Mouse (Mus musculus): Measurements from ENCODE around the gene Nde1. TPM values are rescaled to one million over a fixed set of nuclear protein-coding genes. Genes with fewer than 3 reads are reported as not detected.
A peak's percentile ranks its signal among the peaks of the same experiment; 100 is the strongest.

Nde1 gene
- polyA plus RNA-seq (2015; fragmentation: Nextera tagmentation; extraction: Ambion mirVana) = 66.0 and 69.8 TPM in 2 replicates

DNA sequence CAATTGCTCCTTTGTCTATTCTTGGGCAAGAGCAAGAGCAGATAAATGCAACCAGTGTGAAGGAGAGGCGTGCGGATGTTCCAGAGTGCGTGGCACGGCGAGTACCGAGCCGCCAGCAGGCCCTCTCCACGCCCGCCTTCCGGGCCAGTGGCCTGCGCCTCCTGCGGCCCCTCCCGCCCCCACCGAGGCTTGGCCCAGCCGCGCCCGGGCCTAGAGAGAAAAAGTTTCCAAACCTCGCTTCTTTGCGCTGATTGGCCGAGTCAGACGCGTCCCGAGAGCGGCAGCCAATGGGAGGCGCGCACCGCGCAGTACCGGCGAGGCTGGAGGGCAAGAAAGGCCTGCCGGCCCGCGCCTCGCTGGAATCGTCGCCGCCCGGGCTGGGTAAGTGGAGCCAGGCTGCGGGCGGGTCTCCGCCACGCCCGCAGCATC lies at the start of gene Nde1, which contains the start of gene Marf1:
TSS of gene Nde1 (plus strand) at position 288 of the 429 bp plus-strand sequence.
TSS of gene Marf1 (minus strand) at position 364 of the 429 bp plus-strand sequence.
- WGBS = 0% methylated on average over 29 of the region's 43 CpGs
- H3K4me1 ChIP-seq = peaks cover 38% of the 10 kb centered on the region
- peak within 1 kb of the TSS; percentile 80 for H3K4me2 ChIP-seq
- H3K36me3 ChIP-seq = peaks cover 11% of the 10 kb centered on the region
- H3K9me3 ChIP-seq = no peaks in the 10 kb centered on the region
- peak; percentile 83 for ATAC-seq (ENCODE audit: extremely low read depth, insufficient number of reproducible peaks, low FRiP score, low TSS enrichment)
- H3K27me3 ChIP-seq (replicated peaks) = no peaks in the 10 kb centered on the region
- peak within 1 kb of the TSS; percentile 85 for H3K4me3 ChIP-seq
- H3K27ac ChIP-seq (replicated peaks) = peak within 1 kb of the TSS; percentile 86
- H3K9ac ChIP-seq = peak within 1 kb of the TSS; percentile 96

- Histone ChIP-seq H3K4me2 (no peak overlapping the region), H3K27me3 (replicated peaks) (no peaks in the 10 kb centered on the region), H3K4me1 (0 out of 2 replicates have a peak, but pooled peaks cover 8% of the 10 kb centered on the region), H3K9ac (no peak overlapping the region), H3K9me3 (no peaks in the 10 kb centered on the region), H3K27ac (replicated peaks) (no peak overlapping the region), H3K4me3 (no peak overlapping the region), H3K36me3 (peaks cover 84% of the 10 kb centered on the region)
- WGBS = 50% methylated on average over 2 of the region's 2 CpGs
- ATAC-seq (ENCODE audit: extremely low read depth, insufficient number of reproducible peaks, low FRiP score, low TSS enrichment) = no peak
These were observed 45.8 kb upstream of the Nde1 start for GRCm38 (mm10) chr16:14117299-14117698.

GRCm38 (mm10) chr16:14120941-14121340 lies 42.1 kb upstream of the Nde1 start:
- Histone ChIP-seq H3K36me3 (peaks cover 89% of the 10 kb centered on the region), H3K9ac (no peak overlapping the region), H3K4me3 (no peak overlapping the region), H3K4me1 (0 out of 2 replicates have a peak, but pooled peaks cover 8% of the 10 kb centered on the region), H3K4me2 (no peak overlapping the region), H3K27me3 (replicated peaks) (no peaks in the 10 kb centered on the region), H3K27ac (replicated peaks) (no peak overlapping the region), H3K9me3 (no peaks in the 10 kb centered on the region)
- ATAC-seq (ENCODE audit: extremely low read depth, insufficient number of reproducible peaks, low FRiP score, low TSS enrichment) = no peak
- WGBS = 89% methylated on average over 5 of the region's 5 CpGs

- WGBS = 93% methylated on average over 7 of the region's 7 CpGs
- Histone ChIP-seq H3K4me2 (no peak overlapping the region), H3K4me3 (no peak overlapping the region), H3K27ac (replicated peaks) (no peak overlapping the region), H3K27me3 (replicated peaks) (no peaks in the 10 kb centered on the region), H3K36me3 (peaks cover 89% of the 10 kb centered on the region), H3K9ac (no peak overlapping the region), H3K4me1 (0 out of 2 replicates have a peak, but pooled peaks cover 8% of the 10 kb centered on the region), H3K9me3 (no peaks in the 10 kb centered on the region)
- no peak for ATAC-seq (ENCODE audit: extremely low read depth, insufficient number of reproducible peaks, low FRiP score, low TSS enrichment)
These were observed 41.5 kb upstream of the Nde1 start for GRCm38 (mm10) chr16:14121563-14121962.

GRCm38 (mm10) chr16:14122586-14122985 lies 40.5 kb upstream of the Nde1 start:
- Histone ChIP-seq H3K9me3 (no peaks in the 10 kb centered on the region), H3K4me3 (no peak overlapping the region), H3K4me1 (0 out of 2 replicates have a peak, but pooled peaks cover 6% of the 10 kb centered on the region), H3K4me2 (no peak overlapping the region), H3K27me3 (replicated peaks) (no peaks in the 10 kb centered on the region), H3K27ac (replicated peaks) (no peak overlapping the region), H3K36me3 (peaks cover 90% of the 10 kb centered on the region), H3K9ac (no peak overlapping the region)
- ATAC-seq (ENCODE audit: extremely low read depth, insufficient number of reproducible peaks, low FRiP score, low TSS enrichment) = no peak

GRCm38 (mm10) chr16:14123901-14124300 lies 39.2 kb upstream of the Nde1 start:
- WGBS = 85% methylated on average over 2 of the region's 2 CpGs
- Histone ChIP-seq H3K27me3 (replicated peaks) (no peaks in the 10 kb centered on the region), H3K9me3 (no peaks in the 10 kb centered on the region), H3K36me3 (peaks cover 96% of the 10 kb centered on the region), H3K4me1 (no peaks in the 10 kb centered on the region), H3K9ac (no peak overlapping the region), H3K4me3 (no peak overlapping the region), H3K27ac (replicated peaks) (no peak overlapping the region), H3K4me2 (no peak overlapping the region)
- no peak for ATAC-seq (ENCODE audit: extremely low read depth, insufficient number of reproducible peaks, low FRiP score, low TSS enrichment)

DNA sequence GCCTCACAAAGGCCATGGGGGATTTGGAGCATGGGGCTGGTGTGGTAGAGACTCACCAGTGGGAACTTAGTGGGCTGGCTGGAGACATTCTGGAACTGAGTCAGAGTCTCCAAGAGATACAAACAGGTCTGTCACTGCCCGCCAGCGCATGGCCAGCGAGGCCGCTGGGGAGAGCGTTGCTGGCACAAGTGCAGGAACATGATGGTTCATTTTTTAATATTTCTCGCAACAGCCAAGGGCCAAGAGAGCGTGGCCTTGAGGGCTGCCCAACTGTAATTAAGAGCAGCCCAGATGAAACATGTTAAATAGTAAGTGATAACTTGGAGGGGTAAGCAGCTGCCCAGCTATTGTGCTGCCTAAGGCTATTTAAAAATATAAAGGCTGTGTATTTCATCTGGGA lies 38.4 kb upstream of the Nde1 start:
- no peak overlapping the region for H3K4me3 ChIP-seq
- H3K27me3 ChIP-seq (replicated peaks) = no peaks in the 10 kb centered on the region
- no peak for ATAC-seq (ENCODE audit: extremely low read depth, insufficient number of reproducible peaks, low FRiP score, low TSS enrichment)
- no peaks in the 10 kb centered on the region for H3K4me1 ChIP-seq
- no peak overlapping the region for H3K27ac ChIP-seq (replicated peaks)
- H3K9me3 ChIP-seq = no peaks in the 10 kb centered on the region
- whole genome bisulfite sequencing = 96% methylated on average over 7 of the region's 7 CpGs
- no peak overlapping the region for H3K4me2 ChIP-seq
- no peak overlapping the region for H3K9ac ChIP-seq
- peaks cover 99% of the 10 kb centered on the region for H3K36me3 ChIP-seq

DNA sequence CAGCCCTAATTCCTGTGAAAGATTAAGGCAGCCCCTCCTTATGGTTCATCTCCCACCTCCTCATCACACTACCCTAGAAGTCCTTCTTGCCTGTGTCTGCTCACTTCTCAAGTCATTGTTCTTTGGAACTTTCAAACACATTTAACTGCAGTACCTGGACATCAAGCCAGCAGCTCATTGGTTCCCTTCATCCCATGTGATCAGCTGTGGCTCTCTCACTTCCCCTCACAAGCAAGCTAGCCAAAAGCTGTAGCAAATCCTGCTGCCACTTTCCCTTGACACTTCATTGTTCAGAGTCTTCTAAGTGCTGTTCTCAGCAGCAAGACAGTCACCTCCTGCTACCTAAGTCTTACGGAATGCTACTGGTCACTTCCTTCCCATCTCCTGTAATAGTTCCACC lies 37.8 kb upstream of the Nde1 start:
- Histone ChIP-seq H3K36me3 (peaks cover 100% of the 10 kb centered on the region), H3K4me2 (no peak overlapping the region), H3K27me3 (replicated peaks) (no peaks in the 10 kb centered on the region), H3K4me3 (no peak overlapping the region), H3K9ac (no peak overlapping the region), H3K9me3 (no peaks in the 10 kb centered on the region), H3K4me1 (no peaks in the 10 kb centered on the region), H3K27ac (replicated peaks) (no peak overlapping the region)
- ATAC-seq (ENCODE audit: extremely low read depth, insufficient number of reproducible peaks, low FRiP score, low TSS enrichment) = no peak
- WGBS = 87% methylated on average over 1 of the region's 1 CpGs

- H3K9ac ChIP-seq = no peak overlapping the region
- no peak overlapping the region for H3K27ac ChIP-seq (replicated peaks)
- H3K9me3 ChIP-seq = no peaks in the 10 kb centered on the region
- ATAC-seq (ENCODE audit: extremely low read depth, insufficient number of reproducible peaks, low FRiP score, low TSS enrichment) = no peak
- H3K4me3 ChIP-seq = no peak overlapping the region
- no peak overlapping the region for H3K4me2 ChIP-seq
- H3K36me3 ChIP-seq = peaks cover 100% of the 10 kb centered on the region
- H3K27me3 ChIP-seq (replicated peaks) = no peaks in the 10 kb centered on the region
- H3K4me1 ChIP-seq = no peaks in the 10 kb centered on the region
These were observed 34.1 kb upstream of the Nde1 start for GRCm38 (mm10) chr16:14128977-14129376.

- Histone ChIP-seq H3K9ac (no peak overlapping the region), H3K27me3 (replicated peaks) (no peaks in the 10 kb centered on the region), H3K36me3 (peaks cover 100% of the 10 kb centered on the region), H3K4me1 (no peaks in the 10 kb centered on the region), H3K27ac (replicated peaks) (no peak overlapping the region), H3K9me3 (no peaks in the 10 kb centered on the region), H3K4me2 (no peak overlapping the region), H3K4me3 (no peak overlapping the region)
- 91% methylated on average over 7 of the region's 7 CpGs for WGBS
- ATAC-seq (ENCODE audit: extremely low read depth, insufficient number of reproducible peaks, low FRiP score, low TSS enrichment) = no peak
These were observed 32.3 kb upstream of the Nde1 start for GRCm38 (mm10) chr16:14130796-14131195.

DNA sequence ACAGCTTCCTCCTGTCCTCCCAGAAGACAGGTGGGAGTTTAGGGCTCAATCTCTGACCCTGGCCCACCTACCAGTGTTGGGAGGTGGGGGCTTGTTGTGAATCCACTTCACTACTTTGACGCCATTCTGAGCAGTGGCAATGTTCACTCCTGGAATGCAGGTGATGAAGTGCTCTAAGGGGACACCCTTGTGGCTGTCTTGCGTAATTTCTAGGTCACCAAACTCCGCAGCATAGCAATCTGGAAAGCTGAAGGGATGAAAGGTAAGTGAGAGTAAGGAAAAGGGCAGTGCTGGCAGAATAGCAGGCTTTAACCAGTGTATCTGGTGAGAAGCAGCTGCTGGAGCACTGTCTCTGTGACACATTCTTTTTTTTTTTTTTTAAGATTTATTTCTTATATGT lies 31.7 kb upstream of the Nde1 start:
- Histone ChIP-seq H3K9me3 (no peaks in the 10 kb centered on the region), H3K36me3 (peaks cover 100% of the 10 kb centered on the region), H3K9ac (no peak overlapping the region), H3K4me1 (no peaks in the 10 kb centered on the region), H3K4me3 (no peak overlapping the region), H3K27me3 (replicated peaks) (no peaks in the 10 kb centered on the region), H3K27ac (replicated peaks) (no peak overlapping the region), H3K4me2 (no peak overlapping the region)
- 75% methylated on average over 3 of the region's 3 CpGs for WGBS
- ATAC-seq (ENCODE audit: extremely low read depth, insufficient number of reproducible peaks, low FRiP score, low TSS enrichment) = no peak

DNA sequence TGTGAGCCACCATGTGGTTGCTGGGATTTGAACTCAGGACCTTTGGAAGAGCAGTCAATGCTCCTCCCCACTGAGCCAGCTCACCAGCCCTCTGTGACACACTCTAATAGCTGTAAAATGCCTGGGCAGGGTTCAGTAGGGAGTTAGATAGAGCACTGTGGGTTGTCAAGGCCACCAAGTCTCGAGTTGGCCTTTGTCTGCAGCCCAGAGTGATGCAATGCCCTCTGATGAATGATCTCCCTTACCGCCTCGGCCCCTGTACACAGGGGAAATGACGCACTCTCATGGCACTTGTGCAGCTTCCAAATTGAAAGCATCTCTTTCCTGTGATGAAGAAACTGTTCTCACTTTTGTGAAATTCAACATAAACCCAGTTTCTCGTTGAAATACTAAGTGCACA lies 31.2 kb upstream of the Nde1 start:
- Histone ChIP-seq H3K4me2 (no peak overlapping the region), H3K36me3 (peaks cover 100% of the 10 kb centered on the region), H3K27ac (replicated peaks) (no peak overlapping the region), H3K9ac (no peak overlapping the region), H3K4me1 (no peaks in the 10 kb centered on the region), H3K9me3 (no peaks in the 10 kb centered on the region), H3K4me3 (no peak overlapping the region), H3K27me3 (replicated peaks) (no peaks in the 10 kb centered on the region)
- WGBS = 86% methylated on average over 5 of the region's 5 CpGs
- no peak for ATAC-seq (ENCODE audit: extremely low read depth, insufficient number of reproducible peaks, low FRiP score, low TSS enrichment)
